Mouse (Mus musculus) limb, embryonic 15.5 days (tissue): ENCODE data around the gene Gng8. TPM values are rescaled to one million over a fixed set of nuclear protein-coding genes. Genes with fewer than 3 reads are reported as not detected.

Experiments used
- ATAC-seq: fragments of 200-750 bp; cut with Nextera tagmentation; 2 replicates; pipeline ENCODE4 v1.8.0; 2017; ENCODE audit warnings: low read depth, moderate TSS enrichment; ENCODE audit not compliant: insufficient number of reproducible peaks, low FRiP score, low TSS enrichment
- H3K27ac ChIP-seq: fragments of 300-500 bp; sonication (generic); 2 replicates; pipeline ENCODE4 v1.5.1; 2015; ENCODE audit warnings: moderate library complexity, mild to moderate bottlenecking, inconsistent platforms
- H3K27me3 ChIP-seq: fragments of 300-500 bp; sonication (generic); 2 replicates; pipeline ENCODE4 v1.6.1; 2015; ENCODE audit warnings: inconsistent platforms
- H3K36me3 ChIP-seq: fragments of 300-500 bp; sonication (generic); 2 replicates; pipeline ENCODE4 v1.6.1; 2015; ENCODE audit warnings: inconsistent platforms
- H3K4me1 ChIP-seq: fragments of 300-500 bp; sonication (generic); 2 replicates; pipeline ENCODE4 v1.6.1; 2015; ENCODE audit warnings: inconsistent platforms
- H3K4me2 ChIP-seq: fragments of 300-500 bp; sonication (generic); 2 replicates; pipeline ENCODE4 v1.6.1; 2015; ENCODE audit warnings: mild to moderate bottlenecking, inconsistent platforms
- H3K4me3 ChIP-seq: fragments of 300-500 bp; sonication (generic); 2 replicates; pipeline ENCODE4 v1.5.1; 2015; ENCODE audit warnings: mild to moderate bottlenecking, inconsistent platforms
- H3K9ac ChIP-seq: fragments of 300-500 bp; sonication (generic); 2 replicates; pipeline ENCODE4 v1.6.1; 2015; ENCODE audit warnings: inconsistent platforms
- H3K9me3 ChIP-seq: fragments of 300-500 bp; sonication (generic); 2 replicates; pipeline ENCODE4 v1.6.1; 2016; ENCODE audit warnings: inconsistent platforms
- WGBS: fragments of 180-500 bp; shearing (Covaris S2); methylation state at CpG from one replicate; pipeline ENCODE4 v1.1.7; 2015; 5-methylcytosine and 5-hydroxymethylcytosine counted together
- polyA plus RNA-seq: library from polyadenylated mRNA; unstranded; fragments of >200 nt; fragmentation: Nextera tagmentation; extraction: Ambion mirVana; gene quantifications from 2 replicates; pipeline ENCODE4 v1.2.1, GENCODE M21; 2015

The Gng8 gene
- polyA plus RNA-seq, 1 experiment from 2014 or later: 15.0 TPM

DNA sequence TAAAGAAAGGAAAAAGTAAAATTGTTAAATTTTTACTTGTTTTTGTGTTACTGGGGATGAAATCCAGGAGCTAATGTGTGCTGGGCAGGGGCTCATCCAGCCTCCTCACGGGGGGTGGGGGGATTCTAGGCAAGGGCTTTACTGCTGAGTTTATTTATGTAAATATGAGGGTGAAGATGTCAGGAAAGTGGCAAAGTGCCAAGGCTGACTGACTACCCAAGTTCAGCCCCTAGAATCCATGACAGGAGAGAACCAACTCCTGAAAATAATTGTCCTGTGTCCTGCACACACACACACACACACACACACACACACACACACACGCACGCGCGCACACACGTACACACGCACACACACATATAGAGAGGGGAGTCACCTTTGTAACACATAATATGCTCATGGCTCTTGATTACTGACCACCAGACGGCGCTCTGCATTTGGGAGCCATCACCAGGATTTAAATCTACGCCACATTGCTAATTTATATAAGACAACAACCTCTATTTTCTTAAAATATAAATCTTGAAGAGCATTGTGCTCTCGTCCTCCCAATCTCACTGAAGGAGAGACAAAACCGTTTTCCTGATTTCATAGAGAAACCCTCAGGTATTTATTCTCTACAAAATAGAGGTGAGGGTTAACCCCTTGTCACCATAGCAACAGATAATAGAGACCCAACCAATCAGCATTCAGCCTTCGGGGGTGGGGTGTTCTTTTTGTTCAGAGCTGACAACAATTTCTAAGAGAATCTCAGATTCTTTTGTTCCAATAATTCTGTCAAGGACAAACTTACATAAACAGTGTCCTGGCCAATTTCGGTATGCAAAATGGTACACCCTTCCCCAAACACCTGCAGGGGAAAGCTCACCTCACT, 41.4 kb downstream of the Gng8 start:
- Histone ChIP-seq H3K4me1 (0 out of 2 replicates have a peak, but pooled peaks cover 2% of the 10 kb centered on the region), H3K4me3 (no peak overlapping the region), H3K27me3 (no peaks in the 10 kb centered on the region), H3K36me3 (no peaks in the 10 kb centered on the region), H3K9ac (no peak overlapping the region), H3K9me3 (no peaks in the 10 kb centered on the region), H3K4me2 (no peak overlapping the region), H3K27ac (no peak overlapping the region)
- 0 out of 2 replicates have a peak, but pooled peaks have one; percentile 42 for ATAC-seq
- 49% methylated on average over 14 of the region's 14 CpGs for whole genome bisulfite sequencing

DNA sequence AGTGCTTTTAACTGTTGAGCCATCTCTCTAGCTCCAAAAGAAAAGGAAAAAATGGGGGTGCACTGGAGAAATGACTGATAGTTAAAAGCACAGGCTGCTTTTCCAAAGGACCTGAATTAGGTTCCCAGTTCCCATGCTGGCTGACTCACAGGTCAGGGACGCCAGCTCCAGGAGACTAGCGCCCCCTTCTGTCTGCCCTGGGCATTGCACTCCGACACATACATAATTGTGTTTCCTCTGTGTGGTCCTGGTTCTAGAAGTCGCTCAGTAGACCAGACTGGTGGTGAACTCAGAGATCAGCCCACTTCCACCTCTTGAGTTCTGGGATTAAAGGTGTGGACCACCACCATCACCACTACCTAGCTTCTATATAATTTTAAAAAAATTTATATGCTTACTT, 45.7 kb downstream of the Gng8 start:
- H3K4me1 ChIP-seq: peaks cover 20% of the 10 kb centered on the region
- H3K27ac ChIP-seq: no peak overlapping the region
- no peak overlapping the region for H3K4me2 ChIP-seq
- no peak overlapping the region for H3K9ac ChIP-seq
- no peaks in the 10 kb centered on the region for H3K27me3 ChIP-seq
- whole genome bisulfite sequencing: 53% methylated on average over 4 of the region's 4 CpGs
- H3K4me3 ChIP-seq: no peak overlapping the region
- no peak for ATAC-seq
- no peaks in the 10 kb centered on the region for H3K36me3 ChIP-seq
- H3K9me3 ChIP-seq: no peaks in the 10 kb centered on the region

DNA sequence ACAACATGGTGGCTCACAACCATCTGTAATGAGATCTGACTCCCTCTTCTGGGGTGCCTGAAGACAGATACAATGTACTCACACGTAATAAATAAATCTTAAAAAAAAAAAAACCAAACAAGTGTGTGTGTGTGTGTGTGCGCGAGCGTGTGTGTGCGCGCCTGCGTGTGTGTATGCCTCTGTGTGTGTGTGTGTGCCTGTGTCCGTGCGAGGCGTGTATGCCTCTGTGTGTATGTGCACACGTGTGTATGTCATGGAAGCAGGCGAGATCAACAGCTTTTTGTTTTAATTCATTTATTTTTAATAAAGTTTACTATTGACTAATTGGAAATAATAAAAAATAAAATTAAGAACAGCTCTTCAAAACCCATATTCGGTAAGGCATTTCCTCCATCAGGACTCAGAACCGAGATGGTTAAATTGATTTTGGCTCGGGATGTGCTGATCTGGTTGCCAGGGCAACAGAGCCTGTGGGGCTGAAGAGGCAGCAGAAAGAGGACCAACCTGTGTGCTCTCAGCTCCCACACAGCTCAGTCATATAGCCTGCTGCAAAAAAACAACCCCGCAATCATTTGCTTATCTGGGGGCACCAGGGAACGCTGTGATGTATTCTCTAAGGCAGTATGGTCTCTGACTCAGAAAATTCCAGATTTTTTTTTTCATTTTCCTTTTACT, 46.7 kb downstream of the Gng8 start:
- ATAC-seq: no peak
- WGBS: 66% methylated on average over 17 of the region's 17 CpGs
- Histone ChIP-seq H3K9ac (no peak overlapping the region), H3K4me3 (no peak overlapping the region), H3K36me3 (no peaks in the 10 kb centered on the region), H3K9me3 (no peaks in the 10 kb centered on the region), H3K4me1 (peaks cover 20% of the 10 kb centered on the region), H3K27me3 (no peaks in the 10 kb centered on the region), H3K27ac (no peak overlapping the region), H3K4me2 (no peak overlapping the region)

DNA sequence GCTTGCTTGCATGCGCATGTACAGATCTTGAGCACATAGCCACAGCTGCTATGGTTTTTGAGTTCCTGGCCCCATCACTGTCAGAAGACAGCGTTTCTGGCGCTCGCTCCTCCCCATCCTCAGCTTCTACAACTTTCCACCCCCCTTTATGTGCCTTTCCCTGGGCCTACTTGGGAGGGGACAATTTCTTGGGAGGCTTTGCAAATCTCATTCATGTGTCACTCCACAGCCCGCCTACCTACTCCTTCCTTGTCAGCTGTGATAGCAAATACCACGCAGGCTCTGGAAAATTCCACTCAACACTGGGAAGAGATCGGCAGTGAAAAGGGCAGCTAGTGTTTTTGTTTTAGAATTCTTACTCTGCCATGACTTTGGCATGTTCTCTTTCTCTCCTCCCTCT, 48.7 kb downstream of the Gng8 start:
- H3K4me2 ChIP-seq: 0 out of 2 replicates have a peak overlapping the region, but pooled peaks have one; percentile 5
- H3K4me3 ChIP-seq: no peak overlapping the region
- H3K9me3 ChIP-seq: no peaks in the 10 kb centered on the region
- 28% methylated on average over 7 of the region's 7 CpGs for WGBS
- H3K27ac ChIP-seq: peak overlapping the region; percentile 78
- H3K36me3 ChIP-seq: no peaks in the 10 kb centered on the region
- H3K27me3 ChIP-seq: peaks cover 7% of the 10 kb centered on the region
- H3K4me1 ChIP-seq: peaks cover 34% of the 10 kb centered on the region
- no peak overlapping the region for H3K9ac ChIP-seq
- no peak for ATAC-seq

DNA sequence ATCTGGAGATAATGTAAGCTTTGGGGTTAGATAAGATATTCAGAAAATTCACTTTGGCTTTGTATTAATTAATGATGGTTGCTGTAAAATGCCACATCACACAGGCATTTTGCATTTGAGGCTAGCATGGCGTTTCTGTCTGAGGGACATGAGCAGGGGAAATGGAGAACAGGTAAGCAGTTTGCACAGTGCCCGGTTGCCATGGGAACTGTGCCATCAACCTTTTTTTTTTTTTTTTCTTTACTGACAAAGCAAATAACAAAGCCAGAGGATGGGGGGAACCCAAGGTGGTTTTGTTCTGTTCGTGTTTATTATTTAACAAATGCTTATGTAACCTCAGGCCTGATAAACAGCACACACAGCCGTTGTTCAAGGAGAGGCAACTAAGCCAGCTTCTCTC, 51.3 kb downstream of the Gng8 start:
- no peak overlapping the region for H3K9ac ChIP-seq
- H3K36me3 ChIP-seq: no peaks in the 10 kb centered on the region
- no peak overlapping the region for H3K4me3 ChIP-seq
- H3K27me3 ChIP-seq: peaks cover 29% of the 10 kb centered on the region
- H3K27ac ChIP-seq: no peak overlapping the region
- ATAC-seq: no peak
- H3K9me3 ChIP-seq: no peaks in the 10 kb centered on the region
- no peak overlapping the region for H3K4me2 ChIP-seq
- WGBS: 61% methylated on average over 4 of the region's 4 CpGs
- H3K4me1 ChIP-seq: peaks cover 59% of the 10 kb centered on the region

DNA sequence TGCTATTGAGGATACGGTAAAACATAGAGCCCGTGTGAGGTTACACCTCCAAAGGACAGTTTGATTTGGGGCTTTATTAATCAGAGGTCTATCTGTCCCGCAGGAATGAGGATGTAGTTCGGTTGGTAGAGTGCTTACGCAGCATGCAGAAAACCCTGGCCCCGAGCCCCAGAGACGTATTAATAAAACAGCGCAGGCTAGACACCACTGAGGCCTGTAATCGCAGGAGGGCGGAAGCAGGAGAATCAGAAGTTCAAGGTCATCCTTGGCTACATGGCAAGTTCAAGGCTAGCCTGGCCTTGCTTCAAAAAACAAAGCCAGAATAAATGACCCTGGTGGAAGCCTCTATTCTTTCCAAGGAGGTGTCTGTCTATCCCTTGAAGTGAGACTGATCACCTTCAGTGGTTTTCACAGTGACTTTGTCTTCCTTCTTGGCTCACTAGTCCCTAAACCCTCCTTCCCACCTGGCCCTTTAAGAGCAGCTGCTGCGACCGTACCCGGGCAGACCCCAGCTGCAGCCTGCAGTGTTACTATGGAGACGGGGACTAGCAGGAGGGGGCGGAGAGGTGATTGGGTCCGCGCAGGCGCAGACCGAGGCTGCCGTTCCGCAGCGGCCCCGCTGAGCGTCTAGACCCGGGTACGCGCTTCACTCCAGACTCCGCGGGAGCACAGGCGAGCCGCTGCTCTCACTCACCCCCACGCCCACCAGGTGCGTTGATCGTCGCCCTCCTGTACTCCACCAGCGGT, 52.6 kb downstream of the Gng8 start, which contains the start of gene Pnmal2:
Pnmal2 (plus strand) TSS at position 622 of the 747 bp plus-strand sequence.
- Histone ChIP-seq H3K9me3 (no peaks in the 10 kb centered on the region), H3K9ac (peak within 1 kb of the TSS; percentile 69), H3K27ac (peak within 1 kb of the TSS; percentile 69), H3K4me1 (peaks cover 68% of the 10 kb centered on the region), H3K36me3 (no peaks in the 10 kb centered on the region), H3K4me2 (peak within 1 kb of the TSS; percentile 81), H3K4me3 (peak within 1 kb of the TSS; percentile 64), H3K27me3 (peaks cover 41% of the 10 kb centered on the region)
- WGBS: 14% methylated on average over 36 of the region's 36 CpGs
- peak; percentile 86 for ATAC-seq

DNA sequence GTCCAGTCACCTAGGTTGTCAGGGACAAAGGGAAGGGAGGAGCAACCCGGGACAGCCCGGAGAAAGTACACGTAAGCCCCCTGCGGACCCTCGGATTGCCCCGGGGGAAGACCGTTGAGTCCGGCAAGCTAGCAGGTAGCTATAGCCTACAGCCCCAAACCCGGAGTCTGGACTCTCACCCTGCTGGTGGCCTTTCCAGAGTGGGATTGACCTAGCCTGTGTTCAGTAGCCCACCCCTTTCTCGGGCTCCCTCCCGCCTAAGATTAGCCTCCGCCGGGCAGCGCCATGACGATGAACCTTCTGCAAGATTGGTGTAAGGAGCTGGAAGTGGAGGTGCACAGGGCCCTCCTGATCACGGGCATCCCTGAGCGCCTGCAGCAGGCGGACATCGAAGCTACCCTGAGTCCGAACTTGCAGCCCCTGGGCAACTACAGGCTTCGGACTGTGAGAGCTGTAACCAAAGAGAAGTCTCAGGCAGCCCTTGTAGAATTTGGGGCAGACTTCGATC, 53.3 kb downstream of the Gng8 start:
- Histone ChIP-seq H3K4me3 (peak overlapping the region; percentile 64), H3K9me3 (no peaks in the 10 kb centered on the region), H3K4me1 (peaks cover 70% of the 10 kb centered on the region), H3K27me3 (peaks cover 48% of the 10 kb centered on the region), H3K9ac (peak overlapping the region; percentile 69), H3K27ac (peak overlapping the region; percentile 69), H3K36me3 (no peaks in the 10 kb centered on the region), H3K4me2 (peak overlapping the region; percentile 81)
- WGBS: 1% methylated on average over 22 of the region's 22 CpGs
- ATAC-seq: no peak

Other genes with a start within 250 kb of the Gng8 start
- not detected in 2 replicates for gene Ceacam15, start 216.1 kb upstream of the Gng8 start, polyA plus RNA-seq
- gene Ceacam9, start 169.9 kb upstream of the Gng8 start, polyA plus RNA-seq: not detected in 2 replicates
- gene Ap2s1, start 153.4 kb upstream of the Gng8 start, polyA plus RNA-seq: 253 and 283 TPM in 2 replicates
- gene Slc1a5, start 110.4 kb upstream of the Gng8 start, polyA plus RNA-seq: 32.5 and 39.5 TPM in 2 replicates
- 85.8 and 96.1 TPM in 2 replicates for gene Strn4, start 75.9 kb upstream of the Gng8 start, polyA plus RNA-seq
- 25.8 and 27.1 TPM in 2 replicates for gene Fkrp, start 75.1 kb upstream of the Gng8 start, polyA plus RNA-seq
- gene Prkd2, start 48.9 kb upstream of the Gng8 start, polyA plus RNA-seq: 20.5 and 21.9 TPM in 2 replicates
- gene Dact3, start 16.5 kb upstream of the Gng8 start, polyA plus RNA-seq: 4.0 TPM in 2 replicates
- gene Ptgir, start 14.7 kb downstream of the Gng8 start, polyA plus RNA-seq: 4.0 and 5.1 TPM in 2 replicates
- 85.8 and 99.4 TPM in 2 replicates for gene Calm3, start 32.3 kb downstream of the Gng8 start, polyA plus RNA-seq
- 20.2 and 31.1 TPM in 2 replicates for gene Pnmal2, start 52.9 kb downstream of the Gng8 start, polyA plus RNA-seq
- gene Pnmal1, start 67.9 kb downstream of the Gng8 start, polyA plus RNA-seq: 0.33 and 0.50 TPM in 2 replicates
- 0.14 and 0.20 TPM in 2 replicates for gene Gm42372, start 91.3 kb downstream of the Gng8 start, polyA plus RNA-seq
- 19.1 and 40.8 TPM in 2 replicates for gene Ccdc8, start 100.9 kb downstream of the Gng8 start, polyA plus RNA-seq
- gene Ppp5c, start 136.1 kb downstream of the Gng8 start, polyA plus RNA-seq: 101 and 115 TPM in 2 replicates
- 29.0 and 33.4 TPM in 2 replicates for gene Hif3a, start 170.6 kb downstream of the Gng8 start, polyA plus RNA-seq
- gene Psg16, start 182.3 kb downstream of the Gng8 start, polyA plus RNA-seq: 0.17 and 0.20 TPM in 2 replicates